Mouse (Mus musculus): Measurements from ENCODE around the gene Fbxl15.

- TF ChIP-seq CTCF (IDR thresholded peaks at IDR 0.05; ENCODE audit: control insufficient read depth, insufficient read depth, insufficient read length) (no peak), MAX (IDR thresholded peaks at IDR 0.05) (no peak), CEBPB (IDR thresholded peaks at IDR 0.05; ENCODE audit: low read depth) (no peak), USF1 (IDR thresholded peaks at IDR 0.05; ENCODE audit: low read depth) (peak; percentile 40), FOSL1 (IDR thresholded peaks at IDR 0.05; ENCODE audit: insufficient read depth, low read length, poor library complexity, severe bottlenecking) (no peak), MYOG (IDR thresholded peaks at IDR 0.05; ENCODE audit: control insufficient read depth, extremely low read depth, insufficient read length) (no peak), MYOD1 (IDR thresholded peaks at IDR 0.05; ENCODE audit: control insufficient read depth, insufficient read length, low read depth) (no peak)
These were observed 28.7 kb downstream of the Fbxl15 start for GRCm38 (mm10) chr19:46356701-46357138.
